Mouse (Mus musculus) forebrain, postnatal 0 days (tissue): ENCODE results near the gene Tshz2. TPM values are rescaled to one million over a fixed set of nuclear protein-coding genes. Genes with fewer than 3 reads are reported as not detected.
A peak's percentile ranks its signal among the peaks of the same experiment; 100 is the strongest.

Experiments
- ATAC-seq: fragments of 200-750 bp; cut with Nextera tagmentation; 2 replicates; pipeline ENCODE4 v1.8.0; 2017; ENCODE audit warnings: mild to moderate bottlenecking, moderate library complexity
- DNase-seq: peaks from one replicate; pipeline ENCODE4 v3.0.0-alpha.2; 2015
- H3K27ac ChIP-seq: fragments of 300-500 bp; sonication (generic); 2 replicates; pipeline ENCODE4 v1.5.1; 2014; ENCODE audit warnings: low read depth, mild to moderate bottlenecking, antibody characterized with exemption, low read length, moderate library complexity, mixed read lengths
- H3K27me3 ChIP-seq: fragments of 300-500 bp; sonication (generic); 2 replicates; pipeline ENCODE4 v1.6.1; 2014; ENCODE audit warnings: mild to moderate bottlenecking, low read length, mixed read lengths; ENCODE audit not compliant: insufficient read depth
- H3K36me3 ChIP-seq: fragments of 300-500 bp; sonication (generic); 2 replicates; pipeline ENCODE4 v1.6.1; 2014; ENCODE audit warnings: mild to moderate bottlenecking, moderate library complexity; ENCODE audit not compliant: insufficient read depth
- H3K4me1 ChIP-seq: fragments of 300-500 bp; sonication (generic); 2 replicates; pipeline ENCODE4 v1.6.1; 2014; ENCODE audit warnings: antibody characterized with exemption; ENCODE audit not compliant: insufficient read depth
- H3K4me2 ChIP-seq: fragments of 300-500 bp; sonication (generic); 2 replicates; pipeline ENCODE4 v1.6.1; 2014; ENCODE audit warnings: low read depth, mild to moderate bottlenecking, moderate library complexity
- H3K4me3 ChIP-seq: fragments of 300-500 bp; sonication (generic); 2 replicates; pipeline ENCODE4 v1.5.1; 2014; ENCODE audit warnings: low read depth, low read length, mixed read lengths
- H3K9ac ChIP-seq: fragments of 300-500 bp; sonication (generic); 2 replicates; pipeline ENCODE4 v1.6.1; 2014; ENCODE audit warnings: mild to moderate bottlenecking
- H3K9me3 ChIP-seq: fragments of 300-500 bp; sonication (generic); 2 replicates; pipeline ENCODE4 v1.6.1; 2016; ENCODE audit warnings: low read length
- CTCF ChIP-seq: sonication (generic); IDR thresholded peaks from 2 replicates; pipeline ENCODE4 v1.5.1; 2016; ENCODE audit warnings: antibody characterized with exemption, control low read depth, low read depth
- WGBS: fragments of 180-500 bp; shearing (Covaris S2); extraction: QIAGEN DNeasy Blood & Tissue Kit; methylation state at CpG from one replicate; pipeline ENCODE4 v1.1.7; 2014; 5-methylcytosine and 5-hydroxymethylcytosine counted together
- polyA plus RNA-seq: library from polyadenylated mRNA; unstranded; fragments of >200 nt; fragmentation: Nextera tagmentation; extraction: Ambion mirVana; gene quantifications from 2 replicates; pipeline ENCODE4 v1.2.1, GENCODE M21; 2015
- total RNA-seq: library from RNA; depleted of rRNA; stranded (reverse); fragments of >200 nt; gene quantifications from 2 replicates; pipeline ENCODE4 v1.2.3, GENCODE M21; 2014

Tshz2 gene
- total and polyA plus RNA-seq, 2 experiments from 2014 or later: 19.7 to 29.2 TPM

DNA sequence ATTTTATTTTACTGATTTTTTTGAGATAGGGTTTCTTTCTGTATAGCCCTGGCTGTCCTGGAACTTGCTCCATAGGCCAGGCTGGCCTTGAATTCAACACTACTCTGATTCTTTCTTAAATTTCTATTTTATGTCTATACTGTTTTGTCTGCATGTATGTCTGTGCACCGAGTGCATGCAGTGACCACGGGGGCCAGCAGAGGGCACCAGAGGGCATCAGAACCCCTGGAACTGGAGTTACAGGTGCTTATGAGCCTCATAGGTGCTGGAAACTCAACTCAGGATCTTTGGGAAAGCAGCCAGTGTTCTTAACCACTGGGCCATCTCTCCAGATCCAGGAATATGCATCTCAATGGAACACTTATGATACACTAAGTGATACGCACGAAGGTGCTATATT, 427.3 kb downstream of the Tshz2 start:
- Histone ChIP-seq H3K9ac (no peak overlapping the region), H3K4me2 (no peak overlapping the region), H3K4me1 (no peaks in the 10 kb centered on the region), H3K4me3 (no peak overlapping the region), H3K27ac (no peak overlapping the region), H3K27me3 (no peaks in the 10 kb centered on the region), H3K36me3 (no peaks in the 10 kb centered on the region), H3K9me3 (no peaks in the 10 kb centered on the region)
- ATAC-seq: no peak
- TF ChIP-seq CTCF: peak; percentile 62
- 72% methylated on average over 4 of the region's 4 CpGs for WGBS
- no peak for DNase-seq

DNA sequence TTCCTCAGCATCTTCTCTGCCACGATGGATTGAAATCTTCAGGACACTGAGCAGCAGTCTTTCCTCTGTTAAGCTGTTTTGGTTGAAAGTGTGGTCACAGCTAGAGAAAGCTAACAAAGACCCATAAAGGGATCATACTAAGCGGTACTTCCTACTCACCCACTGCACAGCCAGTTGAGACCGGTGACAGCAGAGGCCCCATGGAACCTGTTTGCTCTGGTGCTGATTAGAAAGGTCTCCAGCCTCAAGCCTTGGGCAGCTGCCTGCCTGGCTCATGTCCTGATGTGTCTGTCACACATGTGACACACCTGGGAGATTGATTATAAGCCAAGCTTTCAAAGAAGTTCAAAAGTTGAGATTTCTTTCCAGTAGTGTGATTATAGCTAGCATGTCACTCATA, 429.6 kb downstream of the Tshz2 start:
- Histone ChIP-seq H3K36me3 (no peaks in the 10 kb centered on the region), H3K4me2 (no peak overlapping the region), H3K27me3 (no peaks in the 10 kb centered on the region), H3K4me1 (no peaks in the 10 kb centered on the region), H3K9me3 (no peaks in the 10 kb centered on the region), H3K9ac (no peak overlapping the region), H3K4me3 (no peak overlapping the region), H3K27ac (no peak overlapping the region)
- ATAC-seq (no peak), DNase-seq (no peak)
- TF ChIP-seq CTCF: no peak
- 90% methylated on average over 3 of the region's 3 CpGs for WGBS

DNA sequence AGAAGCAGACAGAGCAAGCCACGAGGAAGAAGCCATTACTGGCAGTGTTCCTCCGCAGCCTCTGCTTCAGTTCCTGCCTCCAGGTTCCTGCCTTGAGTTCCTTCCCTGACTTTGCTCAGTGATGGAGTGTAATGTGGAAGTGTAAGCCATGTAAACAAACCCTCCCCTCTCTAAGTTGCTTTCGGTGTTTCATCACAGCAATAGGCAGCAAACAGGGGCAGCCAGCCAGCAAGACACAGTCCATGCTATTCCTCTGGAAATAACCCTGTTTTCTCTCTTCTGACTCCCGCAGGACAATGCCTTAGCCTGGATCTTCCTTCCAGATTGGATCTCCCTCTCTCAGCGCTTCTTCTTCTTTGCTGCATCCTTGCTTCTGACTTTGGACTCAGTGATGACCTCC, 437.2 kb downstream of the Tshz2 start:
- Histone ChIP-seq H3K9ac (no peak overlapping the region), H3K27ac (no peak overlapping the region), H3K4me2 (no peak overlapping the region), H3K4me1 (0 out of 2 replicates have a peak, but pooled peaks cover 4% of the 10 kb centered on the region), H3K36me3 (no peaks in the 10 kb centered on the region), H3K4me3 (no peak overlapping the region), H3K27me3 (no peaks in the 10 kb centered on the region), H3K9me3 (no peaks in the 10 kb centered on the region)
- no peak for TF ChIP-seq CTCF
- 85% methylated on average over 5 of the region's 5 CpGs for WGBS
- ATAC-seq (no peak), DNase-seq (no peak)

DNA sequence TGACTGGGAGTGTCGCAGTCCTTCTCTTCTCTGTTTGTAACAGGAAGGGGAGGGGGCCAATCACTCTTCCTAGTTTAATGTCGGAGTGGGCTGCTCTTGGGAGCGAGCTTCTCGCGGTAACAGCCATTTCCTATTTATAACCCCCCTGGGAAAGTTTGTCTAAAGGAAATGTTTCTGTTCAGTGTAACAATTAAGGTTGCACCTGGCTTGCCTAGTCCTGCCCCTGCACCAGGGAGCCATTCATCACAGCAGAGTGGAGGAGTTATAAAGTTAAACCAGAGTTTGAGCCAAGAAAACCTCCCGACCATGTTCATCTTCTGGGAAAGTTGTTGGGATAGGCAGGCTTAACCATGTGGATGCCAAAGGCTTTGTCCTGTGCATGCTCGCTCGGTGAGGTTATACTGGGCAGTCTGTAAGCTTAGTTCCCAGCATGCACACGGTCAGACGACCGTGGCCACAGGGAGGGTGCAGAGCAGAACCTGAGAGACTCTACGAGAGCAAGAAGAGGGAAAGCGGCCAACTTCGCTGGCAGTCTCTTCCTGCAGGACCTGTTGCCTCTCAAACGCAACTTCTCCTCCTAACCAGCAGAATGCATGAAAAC, 437.9 kb downstream of the Tshz2 start:
- no peak overlapping the region for H3K27ac ChIP-seq
- ATAC-seq (no peak), DNase-seq (no peak)
- no peak overlapping the region for H3K4me2 ChIP-seq
- no peak overlapping the region for H3K9ac ChIP-seq
- WGBS: 40% methylated on average over 15 of the region's 15 CpGs
- TF ChIP-seq CTCF: no peak
- H3K4me1 ChIP-seq: 0 out of 2 replicates have a peak, but pooled peaks cover 4% of the 10 kb centered on the region
- H3K27me3 ChIP-seq: no peaks in the 10 kb centered on the region
- H3K36me3 ChIP-seq: no peaks in the 10 kb centered on the region
- no peaks in the 10 kb centered on the region for H3K9me3 ChIP-seq
- no peak overlapping the region for H3K4me3 ChIP-seq

DNA sequence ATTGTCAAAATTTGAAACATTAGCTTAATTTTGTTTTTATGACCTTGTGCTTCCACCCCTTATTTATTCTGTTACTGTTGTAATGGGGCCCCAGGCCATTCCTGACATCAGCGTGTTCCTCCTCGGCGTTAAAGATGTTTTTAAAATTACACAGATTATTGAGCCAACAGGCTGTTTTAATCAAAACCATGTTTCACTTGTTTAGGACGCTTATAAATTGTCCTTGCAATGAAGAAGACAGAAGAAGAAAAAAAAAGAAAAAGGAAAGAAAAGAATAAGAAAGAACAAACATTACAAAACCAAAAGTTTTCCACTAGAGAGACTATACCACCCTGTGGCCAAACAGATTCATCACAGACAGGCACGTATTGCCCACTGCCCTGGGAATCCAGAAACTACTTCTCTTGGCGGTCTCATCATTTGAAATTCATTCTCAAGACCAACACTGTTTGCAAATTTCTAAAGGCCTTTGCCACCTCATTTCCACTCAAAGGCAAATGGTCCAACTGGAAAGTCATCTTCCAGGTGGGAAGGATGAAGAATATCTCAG, 444.2 kb downstream of the Tshz2 start:
- Histone ChIP-seq H3K9me3 (no peaks in the 10 kb centered on the region), H3K36me3 (no peaks in the 10 kb centered on the region), H3K9ac (no peak overlapping the region), H3K4me3 (no peak overlapping the region), H3K4me1 (0 out of 2 replicates have a peak, but pooled peaks cover 4% of the 10 kb centered on the region), H3K27me3 (no peaks in the 10 kb centered on the region), H3K4me2 (no peak overlapping the region), H3K27ac (no peak overlapping the region)
- ATAC-seq (no peak), DNase-seq (no peak)
- 78% methylated on average over 6 of the region's 6 CpGs for WGBS
- peak; percentile 52 for TF ChIP-seq CTCF

DNA sequence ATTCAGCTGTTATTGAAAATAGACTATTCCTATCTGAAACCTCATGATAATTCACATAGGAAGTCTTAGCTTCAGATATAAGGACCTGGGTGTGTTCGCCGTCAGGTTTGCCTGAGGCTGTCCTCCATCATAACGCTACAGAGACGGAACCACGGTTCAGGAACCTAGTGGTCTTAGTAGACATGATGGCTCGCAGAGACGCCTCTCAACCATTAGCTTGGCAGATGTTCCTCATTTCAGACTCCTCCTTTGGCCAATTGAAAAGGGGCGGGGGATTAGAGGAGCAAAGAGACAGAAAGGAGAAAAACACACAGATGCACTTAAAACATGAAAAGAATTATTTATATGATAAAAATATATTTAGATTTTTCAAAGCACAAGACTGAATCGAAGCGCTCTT, 445.2 kb downstream of the Tshz2 start:
- Histone ChIP-seq H3K9ac (no peak overlapping the region), H3K9me3 (no peaks in the 10 kb centered on the region), H3K4me2 (no peak overlapping the region), H3K4me3 (no peak overlapping the region), H3K27me3 (no peaks in the 10 kb centered on the region), H3K4me1 (no peaks in the 10 kb centered on the region), H3K27ac (no peak overlapping the region), H3K36me3 (no peaks in the 10 kb centered on the region)
- DNase-seq: no peak
- 88% methylated on average over 10 of the region's 10 CpGs for WGBS
- no peak for TF ChIP-seq CTCF
- ATAC-seq: no peak

DNA sequence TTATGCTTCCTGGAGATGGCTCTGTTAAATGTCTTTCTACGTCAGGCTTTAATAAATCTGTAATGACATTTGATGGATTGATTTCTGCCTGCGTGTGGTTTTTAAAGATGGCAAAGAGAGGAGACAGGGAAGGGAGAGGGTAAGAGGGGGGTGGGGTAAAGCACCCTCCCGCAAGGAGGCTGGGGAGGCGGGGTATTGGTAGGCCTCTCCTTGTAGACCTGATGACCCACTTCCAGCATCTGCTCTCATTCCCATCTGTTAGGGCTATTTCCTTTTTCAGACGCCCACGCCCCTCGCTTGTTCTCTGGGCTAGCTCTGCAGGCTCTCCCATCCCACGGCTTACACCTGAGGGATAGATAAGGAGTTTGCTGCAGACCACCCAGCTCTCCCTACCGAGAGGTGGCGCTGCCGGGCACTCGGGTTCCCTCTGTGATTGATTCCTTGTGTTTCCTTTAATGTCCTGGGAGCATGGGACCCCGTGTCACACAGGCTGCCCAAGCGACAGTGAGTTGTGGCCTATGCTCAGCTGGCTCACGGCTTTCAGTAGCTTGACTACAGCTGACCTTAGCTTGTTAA, 445.7 kb downstream of the Tshz2 start:
- Histone ChIP-seq H3K9me3 (no peaks in the 10 kb centered on the region), H3K4me2 (no peak overlapping the region), H3K36me3 (no peaks in the 10 kb centered on the region), H3K4me3 (no peak overlapping the region), H3K27ac (no peak overlapping the region), H3K9ac (no peak overlapping the region), H3K4me1 (no peaks in the 10 kb centered on the region), H3K27me3 (no peaks in the 10 kb centered on the region)
- TF ChIP-seq CTCF: no peak
- no peak for DNase-seq
- WGBS: 60% methylated on average over 15 of the region's 15 CpGs
- ATAC-seq: no peak
